Mouse (Mus musculus): ENCODE results near the gene Vav2.

DNA sequence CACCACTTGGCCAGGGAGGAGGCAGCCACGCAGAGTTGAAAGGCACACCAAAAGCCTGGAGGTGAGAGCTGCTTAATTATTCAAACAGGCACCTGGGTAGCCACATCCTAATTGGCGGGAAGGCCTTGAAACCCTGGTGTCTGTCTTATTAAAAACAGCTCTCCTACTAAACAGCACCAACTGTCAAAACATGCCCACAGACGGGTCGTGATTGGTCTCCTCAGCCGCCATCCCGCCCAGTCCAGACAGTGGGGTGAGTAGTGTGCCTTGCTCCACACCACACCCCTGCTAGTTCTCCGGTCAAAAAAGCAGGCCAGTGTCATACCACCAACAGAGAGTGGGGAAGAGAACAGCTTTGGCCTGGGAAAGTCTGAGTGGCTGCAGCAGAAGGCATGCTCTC, 100.5 kb downstream of the Vav2 start:
- TF ChIP-seq CTCF (IDR thresholded peaks at IDR 0.05; ENCODE audit: low read depth, low read length) (no peak), TAL1 (conservative IDR thresholded peaks at IDR 0.05; ENCODE audit: low read depth, low read length) (no peak)
